Mouse (Mus musculus) neural tube, embryonic 10.5 days (tissue): Measurements from ENCODE around the gene Plac8.

ENCODE experiments used
- DNase-seq: peaks from one replicate; pipeline ENCODE4 v3.0.0-alpha.2; 2017; ENCODE audit warnings: low spot score; ENCODE audit errors: extremely low spot score

Plac8 gene

DNA sequence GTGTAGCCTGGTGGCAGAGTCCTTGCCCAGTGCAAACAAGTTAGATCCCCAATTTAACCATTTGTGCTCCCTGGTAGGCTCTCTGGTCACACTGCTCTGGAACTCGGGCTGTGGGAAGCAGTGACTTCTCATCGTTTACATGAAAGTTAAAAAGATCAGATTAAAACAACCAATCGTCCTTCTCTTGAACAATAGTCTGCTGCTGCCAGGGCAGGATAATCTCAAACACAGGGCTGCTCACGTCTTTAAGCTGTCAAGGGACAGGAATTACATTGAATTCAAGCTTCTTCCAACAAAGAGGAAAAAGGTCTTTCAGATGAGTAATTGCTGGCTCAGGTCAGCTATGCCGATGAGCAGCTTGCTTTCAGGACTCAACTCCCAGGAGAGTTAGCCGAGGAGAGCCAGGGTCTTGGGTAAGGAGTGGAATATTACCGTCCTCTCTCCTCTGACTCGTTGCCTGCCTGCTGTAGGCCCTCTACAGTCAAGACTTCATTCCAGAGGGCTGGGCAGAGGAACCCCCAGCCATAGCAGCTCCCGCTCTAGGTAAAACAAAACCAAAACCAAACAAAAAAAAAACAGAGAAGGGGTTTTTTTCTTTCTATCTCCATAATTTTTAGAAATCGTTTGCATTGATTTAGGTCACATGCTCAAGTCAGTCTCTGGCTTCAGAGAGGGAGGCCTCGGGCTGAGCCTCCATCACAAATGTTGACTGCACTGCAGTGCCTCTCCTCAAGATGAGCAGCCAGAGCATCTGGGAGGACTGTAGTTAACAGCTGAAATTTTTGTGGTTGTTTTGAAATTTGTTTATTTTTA lies 9.8 kb upstream of the Plac8 start:
- no peak for DNase-seq

GRCm38 (mm10) chr5:100578863-100579411 lies 6.9 kb upstream of the Plac8 start:
- no peak for DNase-seq

- no peak for DNase-seq
Observed at GRCm38 (mm10) chr5:100574771-100575170, 2.7 kb upstream of the Plac8 start.

DNA sequence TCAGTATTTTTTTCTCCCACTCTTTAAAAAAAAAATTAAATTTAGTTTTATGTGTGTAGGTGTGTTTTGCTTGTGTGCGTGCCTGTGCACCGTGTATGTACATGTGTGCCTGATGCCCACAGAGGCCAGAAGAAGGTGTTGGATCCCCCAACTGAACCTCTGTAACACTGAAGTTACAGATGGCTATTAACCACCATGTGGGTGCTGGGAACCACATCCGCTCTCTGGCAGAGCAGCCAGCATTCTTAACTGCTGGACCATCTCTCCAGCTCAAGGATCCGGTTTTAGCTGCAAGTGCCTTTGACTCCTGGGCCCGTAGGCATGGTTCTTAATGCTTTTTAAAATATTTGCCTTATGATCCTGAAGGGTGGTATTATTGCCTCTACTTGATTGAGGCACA lies 1.2 kb upstream of the Plac8 start:
- DNase-seq = no peak

DNA sequence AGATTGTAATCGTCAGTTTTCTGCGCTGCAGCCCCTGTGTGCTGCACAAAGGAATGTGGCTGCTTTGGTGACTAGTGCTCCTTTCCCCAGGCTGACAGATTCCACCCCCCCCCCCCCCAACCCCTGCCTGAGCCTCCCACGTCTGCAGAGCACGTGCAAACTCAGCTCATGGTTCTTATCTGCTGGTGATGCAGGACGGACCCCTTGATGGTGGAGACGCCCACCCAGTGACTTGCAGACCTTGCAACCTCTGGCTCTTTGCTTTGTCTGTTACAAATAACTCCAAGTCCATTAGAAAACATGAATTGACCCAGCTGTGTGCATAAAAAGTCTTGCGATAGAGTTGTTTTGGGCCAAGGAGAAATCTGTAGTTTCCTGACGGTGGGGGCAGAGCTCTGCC lies 1.3 kb downstream of the Plac8 start:
- DNase-seq = no peak

DNA sequence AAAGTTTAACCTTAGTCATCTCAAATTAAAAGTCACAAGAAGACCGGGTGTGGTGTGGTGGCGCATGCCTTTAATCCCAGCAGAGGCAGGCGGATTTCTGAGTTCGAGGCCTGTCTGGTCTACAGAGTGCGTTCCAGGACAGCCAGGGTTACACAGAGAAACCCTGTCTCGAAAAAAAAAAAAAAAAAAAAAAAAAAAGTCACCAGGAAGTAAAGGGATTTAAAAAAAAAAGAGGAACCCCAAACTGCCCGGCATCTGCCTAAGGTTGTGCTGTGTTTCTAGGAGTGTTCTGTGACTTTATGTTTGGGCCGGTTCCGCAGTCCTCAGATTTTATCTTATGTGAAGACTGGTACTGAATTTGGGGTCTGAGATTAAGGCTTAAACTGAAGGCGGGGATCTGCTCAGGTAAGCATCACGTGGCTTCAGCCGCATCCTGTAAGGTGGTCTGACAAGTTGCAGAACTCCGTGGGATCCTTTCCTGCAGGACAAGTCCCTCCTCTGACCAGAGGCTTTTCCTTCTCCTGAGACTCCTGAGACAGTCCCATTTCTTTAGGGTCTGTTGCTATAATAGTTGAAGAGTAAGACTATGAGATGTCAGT lies 1.9 kb downstream of the Plac8 start:
- no peak for DNase-seq

DNA sequence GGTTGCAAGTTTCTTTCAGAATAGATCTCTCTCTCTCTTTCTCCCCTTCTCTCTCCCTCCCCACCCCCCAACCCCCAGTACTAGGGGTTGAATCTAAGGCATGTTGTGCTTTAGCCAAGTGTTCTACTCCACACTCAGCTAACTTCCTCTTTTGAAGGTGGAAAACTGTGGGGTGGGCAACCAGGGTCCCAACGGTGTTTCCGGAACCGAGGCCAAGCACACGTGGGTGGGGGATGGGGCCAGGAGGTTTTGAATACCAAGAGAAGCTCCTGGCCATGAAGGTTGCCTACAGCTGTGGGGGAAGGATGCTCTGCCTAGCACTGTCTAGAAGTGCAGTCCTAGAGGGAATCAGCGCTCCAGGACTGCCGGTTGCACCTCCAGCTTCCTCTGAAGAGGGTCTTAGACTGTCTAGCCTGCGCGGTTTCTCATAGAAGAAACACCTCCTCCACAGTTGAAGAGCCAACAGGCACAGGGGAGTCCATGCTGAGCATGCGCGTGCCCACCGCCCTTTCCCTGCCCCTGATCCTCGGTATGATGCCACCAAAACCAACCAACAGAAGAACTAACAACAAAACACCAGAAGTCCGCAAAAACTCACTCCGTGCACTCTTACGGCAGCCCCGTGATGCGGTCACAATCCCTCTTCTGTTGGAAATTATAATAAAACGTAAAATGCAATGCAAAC lies 2.7 kb downstream of the Plac8 start:
- no peak for DNase-seq

GRCm38 (mm10) chr5:100568802-100569201 lies 3.2 kb downstream of the Plac8 start:
- no peak for DNase-seq

DNA sequence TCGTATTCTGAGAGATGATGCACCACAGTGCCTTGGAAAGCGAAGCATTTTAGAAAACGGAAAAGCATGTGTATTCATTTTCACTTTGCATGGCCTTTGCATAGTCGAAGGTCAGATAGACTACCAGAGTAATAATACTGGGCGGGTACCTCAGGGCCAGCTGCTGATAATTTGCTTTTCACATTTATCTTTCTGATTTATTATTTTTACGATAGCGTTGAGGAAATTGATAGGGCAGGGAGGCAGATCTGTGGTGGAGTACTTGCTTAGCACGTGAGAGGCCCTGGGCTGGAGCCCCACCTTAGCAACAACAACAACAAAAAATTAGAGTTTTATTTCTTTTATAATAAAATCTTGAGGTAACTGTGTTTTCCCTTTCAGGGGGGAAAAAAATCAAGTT lies 3.9 kb downstream of the Plac8 start:
- no peak for DNase-seq

DNA sequence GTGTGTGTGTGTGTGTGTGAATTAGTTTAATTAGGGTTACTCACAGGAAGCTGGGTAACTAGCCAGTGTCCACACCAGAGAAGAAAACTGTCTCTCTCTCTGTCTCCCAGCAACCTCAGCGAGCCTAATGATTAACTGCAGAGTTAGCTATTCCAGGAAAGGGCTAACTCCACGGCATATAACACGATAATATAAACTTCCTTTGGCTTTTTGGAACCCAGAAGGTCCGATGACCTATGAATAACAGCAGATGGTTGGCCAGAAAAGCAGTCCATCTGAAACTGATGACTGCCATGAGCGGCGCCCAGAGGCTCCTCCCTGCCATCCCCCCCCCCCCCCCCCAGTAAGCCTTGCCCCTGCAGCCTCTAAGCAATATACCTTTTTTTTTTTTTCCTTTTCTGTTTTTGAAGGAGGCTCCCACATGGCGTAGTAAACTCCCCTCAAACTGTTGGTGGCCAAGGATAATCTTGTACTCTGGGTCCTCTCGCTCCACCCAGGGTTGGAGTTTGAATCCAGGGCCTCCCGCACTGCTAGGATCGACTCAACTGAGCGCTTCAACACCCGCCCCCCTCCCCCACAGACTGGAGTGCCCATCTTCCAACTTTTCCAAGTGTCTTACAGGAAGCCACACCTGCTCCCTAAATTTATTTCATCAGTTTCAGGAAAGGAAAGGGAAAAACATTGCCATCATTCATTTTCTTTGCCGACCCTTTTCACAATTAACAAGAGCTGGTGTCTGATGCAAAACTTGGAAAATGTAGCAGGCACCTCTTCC lies 4.6 kb downstream of the Plac8 start:
- no peak for DNase-seq

DNA sequence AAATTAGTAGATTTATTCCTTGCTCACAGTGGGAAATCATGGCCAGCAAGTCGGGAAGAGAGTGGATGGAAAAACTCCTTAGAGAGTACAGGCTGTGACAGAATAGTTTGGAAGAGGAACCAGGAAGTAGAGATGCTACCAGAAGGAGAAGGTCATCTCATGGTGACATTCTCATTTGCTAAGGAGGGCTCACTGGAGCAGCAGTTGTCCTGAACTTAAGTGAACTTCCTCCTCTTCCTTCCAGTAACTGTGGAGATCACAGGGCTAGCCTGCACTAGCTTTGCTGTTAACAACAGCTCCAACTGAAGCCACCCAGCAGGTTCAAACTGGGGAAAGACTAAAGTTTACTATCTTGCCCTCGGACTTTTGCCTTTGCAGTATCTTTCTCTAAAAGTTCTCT lies 5.2 kb downstream of the Plac8 start:
- DNase-seq = no peak

DNA sequence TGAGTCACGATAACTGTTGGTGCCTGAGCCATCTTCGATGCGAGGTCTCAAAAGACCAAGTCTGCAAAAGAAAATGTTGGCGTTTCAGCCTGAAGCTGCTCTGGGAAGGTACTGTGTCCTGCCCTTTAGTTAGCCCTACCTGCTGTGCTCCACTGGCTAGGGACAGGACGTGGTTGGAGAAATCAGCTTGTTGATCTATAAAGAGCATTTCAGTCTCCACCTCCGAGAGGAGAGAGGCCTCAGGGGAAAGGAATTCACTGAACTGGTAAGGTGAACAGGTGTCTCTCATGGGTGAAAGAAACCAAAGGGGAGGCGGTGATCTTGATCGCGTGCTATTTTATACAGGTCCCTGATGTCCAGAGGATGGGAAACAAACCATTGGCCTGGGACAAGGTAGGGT lies 9.3 kb downstream of the Plac8 start:
- DNase-seq = no peak

GRCm38 (mm10) chr5:100559357-100559756 lies 12.7 kb downstream of the Plac8 start:
- DNase-seq = no peak

- no peak for DNase-seq
Observed at GRCm38 (mm10) chr5:100558783-100559182, 13.3 kb downstream of the Plac8 start.

DNA sequence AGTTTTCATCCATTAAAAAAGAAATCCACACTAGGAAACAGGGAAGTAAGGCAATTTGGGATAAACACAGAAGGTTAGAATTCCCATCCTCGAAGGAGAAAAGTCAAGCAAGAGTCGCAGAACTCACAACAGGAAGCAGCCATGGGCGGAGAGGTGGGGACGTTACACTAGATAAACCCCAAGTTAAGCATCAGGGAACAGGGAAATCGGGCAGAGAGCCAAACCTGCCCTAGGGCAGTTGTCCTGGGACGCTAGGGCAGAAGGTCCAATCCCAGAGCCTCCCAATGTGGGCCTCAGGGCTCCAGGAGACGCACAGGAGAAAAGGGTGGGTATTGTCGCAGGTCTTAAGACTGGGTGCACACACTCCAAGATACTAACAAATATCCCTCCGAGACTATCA lies 14.5 kb downstream of the Plac8 start:
- DNase-seq = no peak

DNA sequence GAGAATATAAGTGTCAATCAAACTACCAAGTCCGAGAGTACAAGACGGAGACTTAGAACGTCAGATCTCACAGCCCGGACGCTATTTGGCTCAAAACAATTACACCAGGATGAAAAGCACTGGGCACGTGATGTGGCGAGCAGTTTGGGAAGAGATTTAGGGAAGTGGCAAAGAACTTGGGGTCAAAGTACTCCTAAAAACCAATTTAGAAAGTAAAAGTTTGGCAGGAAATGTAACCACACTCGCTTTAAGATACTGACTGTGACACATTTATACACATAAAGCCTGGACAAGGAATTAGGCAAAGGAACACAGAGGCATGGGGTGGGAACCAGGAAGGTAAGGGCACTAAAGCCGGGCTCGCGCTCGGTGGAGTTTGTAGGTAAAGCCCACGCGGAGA lies 15.0 kb downstream of the Plac8 start:
- DNase-seq = no peak

DNA sequence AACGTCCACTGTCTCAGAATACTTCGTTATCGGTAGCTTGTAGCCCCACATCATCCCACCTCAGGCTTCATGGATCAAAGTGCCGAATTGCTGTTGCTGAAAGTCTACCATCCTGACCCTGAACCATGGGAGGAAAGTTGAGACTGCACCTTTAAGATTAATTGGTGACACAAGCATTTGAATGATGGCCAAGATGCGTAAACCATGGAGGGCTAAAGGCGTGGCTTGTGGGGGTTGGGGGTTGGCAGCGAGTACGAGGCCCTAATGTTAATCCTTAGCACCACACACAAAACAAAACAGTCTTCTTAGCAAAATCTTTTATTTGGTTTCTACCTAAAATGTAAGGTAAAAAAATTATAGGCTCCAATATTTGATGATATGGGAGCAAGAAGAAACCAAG lies 18.6 kb downstream of the Plac8 start:
- no peak for DNase-seq

- no peak for DNase-seq
Observed at GRCm38 (mm10) chr5:100551952-100552351, 20.1 kb downstream of the Plac8 start.

DNA sequence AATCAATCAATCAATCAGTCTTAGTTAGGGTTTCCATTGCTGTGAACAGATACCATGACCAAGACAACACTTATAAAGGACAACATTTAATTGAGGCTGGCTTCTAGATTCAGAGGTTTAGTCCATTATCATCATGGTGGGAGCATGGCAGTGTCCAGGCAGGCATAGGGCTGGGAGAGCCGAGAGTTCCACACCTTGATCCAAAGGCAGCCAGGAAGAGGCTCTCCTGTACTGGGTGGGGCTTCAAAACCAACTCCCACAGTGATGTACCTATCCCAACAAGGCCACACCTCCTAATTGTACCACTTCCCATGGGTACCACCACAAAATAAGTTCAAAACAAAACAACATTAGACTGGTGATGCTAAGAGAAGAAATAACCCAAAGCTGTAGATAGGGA lies 21.9 kb downstream of the Plac8 start:
- no peak for DNase-seq

DNA sequence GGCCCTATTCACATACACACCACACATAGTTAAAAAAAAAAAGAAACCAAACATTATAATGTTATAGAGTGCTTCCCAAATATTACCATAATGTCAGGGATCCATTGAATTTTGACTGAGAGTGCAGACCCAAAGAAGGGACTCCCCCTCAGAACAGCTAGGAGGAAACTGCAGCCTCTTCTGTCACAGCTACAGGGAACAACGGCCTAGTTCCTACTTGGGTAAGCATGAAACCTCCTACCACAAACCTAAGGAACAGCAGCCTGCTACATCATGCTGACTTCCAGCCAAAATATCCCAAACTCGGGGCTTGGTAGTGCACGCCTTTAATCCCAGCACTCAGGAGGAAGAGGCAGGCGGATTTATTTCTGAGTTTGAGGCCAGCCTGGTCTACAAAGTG lies 22.7 kb downstream of the Plac8 start:
- DNase-seq = no peak

DNA sequence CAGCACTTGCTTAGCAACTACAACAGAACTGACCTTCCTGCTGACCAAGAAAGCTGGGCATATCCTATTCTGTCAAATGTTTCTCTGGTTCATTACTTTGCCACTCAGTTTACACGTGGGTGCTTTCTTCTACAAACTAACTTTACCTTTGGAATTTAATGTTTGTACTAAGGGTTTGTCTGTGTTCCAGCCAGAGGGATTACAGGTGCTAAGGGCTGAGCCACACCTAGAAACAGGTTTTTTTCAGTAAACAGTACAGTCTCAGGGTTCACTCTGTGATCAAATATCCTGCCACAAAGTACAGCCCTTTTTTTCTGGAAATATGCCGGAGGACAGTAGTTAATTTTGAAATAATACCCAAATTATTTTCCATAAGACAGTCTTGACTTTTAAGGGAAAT lies 23.8 kb downstream of the Plac8 start:
- no peak for DNase-seq
